Mouse (Mus musculus) kidney, embryonic 14.5 days (tissue): ENCODE results near the gene Gpn3. TPM values are rescaled to one million over a fixed set of nuclear protein-coding genes. Genes with fewer than 3 reads are reported as not detected.

Experiments used
- ATAC-seq: fragments of 200-750 bp; cut with Nextera tagmentation; 2 replicates; pipeline ENCODE4 v1.8.0; 2017; ENCODE audit warnings: moderate number of reproducible peaks, mild to moderate bottlenecking, moderate TSS enrichment, moderate library complexity; ENCODE audit not compliant: low FRiP score, low TSS enrichment
- H3K27ac ChIP-seq: fragments of 300-500 bp; sonication (generic); 2 replicates; pipeline ENCODE4 v1.5.1; 2014; ENCODE audit warnings: low read depth, mild to moderate bottlenecking, low read length, moderate library complexity, mixed read lengths
- H3K27me3 ChIP-seq: fragments of 300-500 bp; sonication (generic); 2 replicates; pipeline ENCODE4 v1.6.1; 2014; ENCODE audit warnings: mild to moderate bottlenecking, low read length; ENCODE audit not compliant: control insufficient read depth, insufficient read depth
- H3K36me3 ChIP-seq: fragments of 300-500 bp; sonication (generic); 2 replicates; pipeline ENCODE4 v1.6.1; 2014; ENCODE audit warnings: low read length, mixed read lengths; ENCODE audit not compliant: control insufficient read depth, insufficient read depth
- H3K4me1 ChIP-seq: fragments of 300-500 bp; sonication (generic); 2 replicates; pipeline ENCODE4 v1.6.1; 2014; ENCODE audit warnings: low read length, mixed read lengths; ENCODE audit not compliant: control insufficient read depth, insufficient read depth
- H3K4me2 ChIP-seq: fragments of 300-500 bp; sonication (generic); replicated peaks from 2 replicates; pipeline ENCODE4 v1.6.1; 2014; ENCODE audit warnings: low read depth, mild to moderate bottlenecking, low read length
- H3K4me3 ChIP-seq: fragments of 300-500 bp; sonication (generic); 2 replicates; pipeline ENCODE4 v1.5.1; 2014; ENCODE audit warnings: mild to moderate bottlenecking, low read length
- H3K9ac ChIP-seq: fragments of 300-500 bp; sonication (generic); 2 replicates; pipeline ENCODE4 v1.6.1; 2014; ENCODE audit warnings: low read depth, mild to moderate bottlenecking, low read length, moderate library complexity
- H3K9me3 ChIP-seq: fragments of 300-500 bp; sonication (generic); 2 replicates; pipeline ENCODE4 v1.6.1; 2016; ENCODE audit warnings: low read length; ENCODE audit not compliant: control insufficient read depth
- WGBS: fragments of 180-500 bp; shearing (Covaris S2); extraction: QIAGEN DNeasy Blood & Tissue Kit; methylation state at CpG from one replicate; pipeline ENCODE4 v1.1.7; 2014; 5-methylcytosine and 5-hydroxymethylcytosine counted together
- polyA plus RNA-seq: library from polyadenylated mRNA; unstranded; fragments of >200 nt; fragmentation: Nextera tagmentation; extraction: Ambion mirVana; gene quantifications from 2 replicates; pipeline ENCODE4 v1.2.1, GENCODE M21; 2014

Gpn3 gene
- polyA plus RNA-seq, 1 experiment from 2014 or later: 82.6 TPM

DNA sequence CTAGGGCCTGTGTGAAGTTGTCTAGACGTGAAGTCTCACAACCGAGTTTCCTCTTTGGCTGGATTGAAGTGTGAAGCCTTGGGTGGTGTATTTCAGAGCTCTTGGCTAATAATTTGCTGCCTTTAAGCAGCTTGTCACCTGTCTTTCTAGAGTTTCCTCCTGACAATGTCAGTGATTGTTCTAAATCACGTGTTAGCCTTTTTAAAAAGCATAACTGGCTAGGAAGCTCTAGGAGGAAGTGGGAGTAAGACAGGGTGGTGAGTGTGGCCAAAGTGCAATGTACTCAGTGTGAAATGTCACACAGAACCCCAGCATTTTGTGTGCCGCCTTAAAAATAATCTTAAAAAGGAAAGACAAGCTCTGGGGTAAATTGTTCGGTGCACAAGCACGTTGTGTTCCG, 27.9 kb upstream of the Gpn3 start:
- Histone ChIP-seq H3K4me3 (no peak overlapping the region), H3K27me3 (no peaks in the 10 kb centered on the region), H3K9ac (no peak overlapping the region), H3K27ac (no peak overlapping the region), H3K9me3 (no peaks in the 10 kb centered on the region), H3K4me1 (no peaks in the 10 kb centered on the region), H3K36me3 (no peaks in the 10 kb centered on the region), H3K4me2 (no peak overlapping the region)
- no peak for ATAC-seq
- 59% methylated on average over 7 of the region's 7 CpGs for WGBS

DNA sequence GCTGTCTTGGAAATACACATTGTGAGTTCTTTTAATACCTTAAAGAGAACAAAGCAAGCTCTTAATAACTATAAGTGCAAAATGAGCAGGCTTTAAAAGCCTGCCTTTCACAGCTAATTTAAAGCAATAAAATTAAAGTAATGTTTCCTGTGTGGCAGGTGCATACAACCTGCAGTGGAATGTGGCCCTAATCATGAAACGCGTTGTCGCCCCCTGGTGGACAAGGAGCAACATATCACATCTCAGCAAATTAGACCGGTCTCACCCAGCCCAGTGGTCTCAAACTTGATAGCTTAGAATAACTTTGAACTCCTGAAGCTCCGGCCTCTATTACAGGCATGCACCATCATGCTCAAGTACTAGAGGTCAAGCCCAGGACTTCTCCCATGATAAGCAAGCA, 27.4 kb upstream of the Gpn3 start:
- H3K27me3 ChIP-seq: no peaks in the 10 kb centered on the region
- H3K36me3 ChIP-seq: no peaks in the 10 kb centered on the region
- no peak overlapping the region for H3K9ac ChIP-seq
- H3K27ac ChIP-seq: no peak overlapping the region
- no peaks in the 10 kb centered on the region for H3K9me3 ChIP-seq
- no peaks in the 10 kb centered on the region for H3K4me1 ChIP-seq
- no peak overlapping the region for H3K4me3 ChIP-seq
- WGBS: 7% methylated on average over 5 of the region's 5 CpGs
- peak; percentile 52; the same call in 1 of the 2 replicates for ATAC-seq
- H3K4me2 ChIP-seq: no peak overlapping the region

DNA sequence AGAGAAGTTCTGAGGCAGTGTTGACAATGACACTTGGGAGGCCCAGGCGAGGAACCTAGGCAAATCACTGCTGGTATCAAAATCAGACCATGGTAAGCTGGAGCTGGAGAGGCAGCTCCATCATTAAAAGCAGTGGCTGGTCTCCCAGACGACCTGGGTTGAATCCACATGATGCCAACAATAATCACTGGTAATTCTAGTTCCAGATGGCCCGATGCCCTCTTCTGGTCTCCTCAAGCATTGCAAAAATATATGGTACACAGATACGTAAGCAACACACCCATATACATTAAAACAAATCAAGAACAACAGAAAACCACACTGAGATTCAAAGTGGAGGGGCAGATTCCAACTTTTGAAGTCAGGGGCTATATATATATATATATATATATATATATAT, 25.9 kb upstream of the Gpn3 start:
- H3K36me3 ChIP-seq: no peaks in the 10 kb centered on the region
- no peak overlapping the region for H3K27ac ChIP-seq
- no peaks in the 10 kb centered on the region for H3K9me3 ChIP-seq
- no peaks in the 10 kb centered on the region for H3K4me1 ChIP-seq
- H3K9ac ChIP-seq: no peak overlapping the region
- WGBS: 78% methylated on average over 4 of the region's 4 CpGs
- no peak overlapping the region for H3K4me2 ChIP-seq
- ATAC-seq: no peak
- H3K4me3 ChIP-seq: no peak overlapping the region
- H3K27me3 ChIP-seq: no peaks in the 10 kb centered on the region

DNA sequence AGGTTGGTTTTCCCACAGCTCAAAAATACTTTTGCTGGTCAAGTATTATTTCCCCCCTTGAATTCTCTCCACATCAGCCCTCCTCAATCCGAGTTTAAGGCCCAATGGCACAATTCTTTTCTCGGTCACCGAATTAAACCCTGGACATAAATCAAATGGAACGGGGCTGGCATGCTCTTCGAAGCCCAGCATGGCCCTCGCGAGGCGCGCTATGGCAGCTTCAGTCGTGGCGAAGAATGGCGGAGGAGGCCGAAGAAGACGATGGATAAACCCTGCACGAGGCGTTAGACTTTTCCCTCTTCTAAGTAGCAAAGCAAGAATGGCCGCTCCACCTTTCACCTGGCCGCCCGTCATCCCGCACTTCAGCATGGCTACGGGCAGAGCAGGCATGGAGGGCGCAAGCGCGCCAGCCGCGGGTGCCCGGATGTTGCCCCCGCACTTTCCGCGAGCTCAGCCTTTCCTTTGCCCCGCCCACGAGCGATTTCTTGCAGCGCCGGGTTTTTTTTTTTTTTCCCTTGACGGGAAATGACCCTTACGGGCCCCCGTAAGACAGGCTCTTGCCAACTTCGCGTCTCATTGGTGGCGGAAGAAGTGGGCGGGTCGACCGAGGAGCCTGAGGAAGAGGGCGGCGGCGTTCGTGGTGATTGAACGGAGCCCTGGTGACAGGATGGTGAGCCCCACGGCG, 17.7 kb upstream of the Gpn3 start, which contains the start of the genes Rad9b and Vps29:
Gene Rad9b, minus strand, starts transcription at position 427 of the 685 bp plus-strand sequence.
Gene Vps29, plus strand, starts transcription at position 563 of the 685 bp plus-strand sequence.
- H3K36me3 ChIP-seq: no peaks in the 10 kb centered on the region
- ATAC-seq: peak; percentile 94
- no peaks in the 10 kb centered on the region for H3K27me3 ChIP-seq
- peak within 1 kb of the TSS; percentile 86 for H3K9ac ChIP-seq
- WGBS: under 1% methylated on average over 51 of the region's 51 CpGs
- H3K27ac ChIP-seq: peak within 1 kb of the TSS; percentile 73; the same call in 1 of the 2 replicates
- no peaks in the 10 kb centered on the region for H3K9me3 ChIP-seq
- H3K4me2 ChIP-seq: peak within 1 kb of the TSS; percentile 79
- 0 out of 2 replicates have a peak, but pooled peaks cover 3% of the 10 kb centered on the region for H3K4me1 ChIP-seq
- H3K4me3 ChIP-seq: peak within 1 kb of the TSS; percentile 92

DNA sequence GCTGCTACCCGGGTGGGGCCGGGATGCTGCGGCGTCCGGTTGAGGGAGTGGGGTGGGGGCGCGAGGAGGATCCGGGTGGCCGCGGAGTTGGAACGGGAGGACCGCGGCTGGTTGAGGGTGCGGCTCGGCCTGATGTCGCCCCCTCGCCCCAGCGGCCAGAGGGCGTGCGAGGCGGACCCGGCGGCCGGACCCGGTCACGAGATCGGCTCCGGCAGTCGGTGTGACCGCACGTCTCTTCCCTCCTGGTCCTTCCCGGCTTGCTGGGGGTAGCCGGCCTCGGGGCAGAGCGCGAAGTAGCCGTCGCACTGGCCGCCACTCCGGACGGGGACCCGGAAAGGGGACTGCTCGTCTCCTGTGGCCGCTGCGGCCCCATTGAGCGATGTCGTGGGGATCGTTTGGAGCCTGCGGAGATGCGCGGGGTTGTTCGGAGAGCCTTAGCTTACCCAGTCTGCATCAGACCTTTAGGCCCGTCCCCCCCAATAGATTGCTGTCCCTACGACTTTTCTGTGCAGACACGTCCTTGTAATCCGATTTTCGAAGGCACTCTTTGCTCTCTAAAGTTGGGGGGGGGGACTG, 17.1 kb upstream of the Gpn3 start:
- peaks cover 1% of the 10 kb centered on the region for H3K36me3 ChIP-seq
- peak overlapping the region; percentile 92 for H3K4me3 ChIP-seq
- peak overlapping the region; percentile 79 for H3K4me2 ChIP-seq
- H3K27me3 ChIP-seq: no peaks in the 10 kb centered on the region
- H3K9me3 ChIP-seq: no peaks in the 10 kb centered on the region
- H3K4me1 ChIP-seq: 0 out of 2 replicates have a peak, but pooled peaks cover 3% of the 10 kb centered on the region
- H3K9ac ChIP-seq: peak overlapping the region; percentile 86
- WGBS: under 1% methylated on average over 56 of the region's 57 CpGs
- no peak; the same call in none of the 2 replicates for ATAC-seq
- H3K27ac ChIP-seq: no peak overlapping the region

DNA sequence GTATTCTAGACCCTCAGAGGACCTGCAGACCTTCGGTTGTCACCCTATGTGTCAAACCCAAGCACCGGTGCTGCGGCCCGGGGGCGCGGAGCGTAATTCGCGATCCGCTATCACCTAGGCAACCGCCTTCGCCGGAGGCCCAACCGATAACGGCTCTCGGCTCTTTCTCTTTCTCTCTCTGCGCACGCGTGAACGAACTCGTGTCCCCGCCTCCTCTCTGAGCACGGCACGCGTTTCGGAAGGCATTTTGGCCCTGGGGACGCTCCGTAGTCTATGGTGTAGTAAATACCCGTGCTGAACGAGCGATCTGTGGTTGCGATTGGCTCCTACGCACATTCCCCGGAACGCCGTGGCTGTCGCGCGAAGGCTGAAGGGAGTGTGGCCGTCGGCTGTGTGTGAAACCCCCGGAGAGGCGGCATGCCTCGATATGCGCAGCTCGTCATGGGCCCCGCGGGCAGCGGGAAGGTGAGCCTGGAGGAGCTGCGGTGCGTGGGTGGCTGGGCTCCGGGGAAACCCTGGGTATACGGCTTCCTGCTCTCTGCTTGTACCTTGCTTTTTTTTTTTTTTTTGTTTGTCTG, 605 bp downstream of the Gpn3 start, which contains the start of gene Fam216a:
Gene Fam216a, minus strand, starts transcription at position 173 of the 578 bp plus-strand sequence.
- peak within 1 kb of the TSS; percentile 53 for H3K4me2 ChIP-seq
- peak within 1 kb of the TSS; percentile 83 for H3K4me3 ChIP-seq
- no peaks in the 10 kb centered on the region for H3K27me3 ChIP-seq
- H3K9ac ChIP-seq: peak within 1 kb of the TSS; percentile 84
- under 1% methylated on average over 53 of the region's 53 CpGs for WGBS
- H3K27ac ChIP-seq: peak within 1 kb of the TSS; percentile 94
- peak; percentile 94 for ATAC-seq
- no peaks in the 10 kb centered on the region for H3K9me3 ChIP-seq
- peaks cover 30% of the 10 kb centered on the region for H3K36me3 ChIP-seq
- peaks cover 8% of the 10 kb centered on the region for H3K4me1 ChIP-seq

DNA sequence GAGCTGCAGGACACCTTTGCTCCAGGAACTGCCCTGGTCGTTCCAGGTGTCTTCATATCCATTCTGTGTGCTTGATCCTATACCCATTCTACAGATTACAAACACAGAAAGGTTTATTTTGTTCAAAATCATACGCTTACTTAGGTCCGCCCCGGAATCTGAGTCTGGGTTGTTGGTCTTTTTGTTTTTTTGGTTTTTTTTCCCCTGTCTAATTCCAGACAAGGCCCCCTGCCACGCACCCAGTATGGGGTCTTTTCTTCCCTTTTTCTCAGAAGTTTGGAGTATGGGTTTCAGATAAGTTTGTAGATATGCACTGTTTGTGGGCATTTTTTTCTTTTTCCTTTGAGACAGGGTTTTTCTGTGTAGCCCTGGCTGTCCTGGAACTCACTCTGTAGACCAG, 1.2 kb downstream of the Gpn3 start:
- Histone ChIP-seq H3K9ac (peak overlapping the region; percentile 84), H3K27me3 (no peaks in the 10 kb centered on the region), H3K4me1 (peaks cover 8% of the 10 kb centered on the region), H3K4me2 (peak overlapping the region; percentile 53), H3K9me3 (no peaks in the 10 kb centered on the region), H3K27ac (peak overlapping the region; percentile 94), H3K4me3 (peak overlapping the region; percentile 83), H3K36me3 (peaks cover 25% of the 10 kb centered on the region)
- 11% methylated on average over 5 of the region's 5 CpGs for WGBS
- 0 out of 2 replicates have a peak, but pooled peaks have one; percentile 2 for ATAC-seq

DNA sequence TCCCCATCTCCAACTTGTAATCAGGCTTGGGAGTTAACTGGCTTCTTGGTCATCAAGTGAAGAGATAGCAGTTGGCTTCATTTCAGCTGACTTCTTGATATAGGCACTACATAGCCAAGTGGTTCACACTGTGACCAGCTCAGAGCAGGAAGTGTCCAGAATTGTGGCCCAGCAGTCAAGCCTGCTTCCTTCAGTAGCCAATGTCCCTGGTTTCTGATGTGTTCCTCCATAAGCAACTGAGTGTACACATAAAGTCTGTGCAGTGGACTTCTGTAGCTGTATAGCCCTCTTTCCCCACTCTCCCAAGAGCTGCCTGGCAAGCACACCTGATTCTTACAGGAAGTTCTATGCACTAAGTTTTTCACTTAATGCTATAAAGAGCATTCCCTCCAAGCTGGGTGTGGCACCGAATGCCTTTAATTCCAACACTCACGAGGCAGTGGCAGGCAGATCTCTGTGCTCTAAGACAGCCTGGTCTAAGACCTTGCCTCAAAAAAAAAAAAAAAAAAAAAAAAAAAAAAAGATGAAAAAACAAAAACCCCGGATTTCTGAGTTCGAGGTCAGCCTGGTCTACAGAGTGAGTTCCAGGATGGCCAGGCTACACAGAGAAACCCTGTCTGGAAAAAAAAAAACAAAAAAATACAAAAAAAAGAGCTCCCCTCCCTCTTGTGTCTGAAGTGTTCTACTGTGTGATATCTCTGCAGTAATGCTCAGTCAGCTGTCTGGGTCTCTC, 5.6 kb downstream of the Gpn3 start:
- no peak overlapping the region for H3K27ac ChIP-seq
- 88% methylated on average over 4 of the region's 4 CpGs for WGBS
- H3K4me1 ChIP-seq: peaks cover 8% of the 10 kb centered on the region
- H3K27me3 ChIP-seq: no peaks in the 10 kb centered on the region
- ATAC-seq: no peak
- no peak overlapping the region for H3K4me2 ChIP-seq
- no peaks in the 10 kb centered on the region for H3K9me3 ChIP-seq
- no peak overlapping the region for H3K4me3 ChIP-seq
- no peak overlapping the region for H3K9ac ChIP-seq
- peaks cover 44% of the 10 kb centered on the region for H3K36me3 ChIP-seq
